Mouse (Mus musculus) right cerebral cortex, postnatal 4 days (tissue): Measurements from ENCODE around the gene Hydin.
"Not testable (repeated sequence)": the region's sequence is repeated elsewhere in the genome, so short reads cannot be mapped to it uniquely, and the experiment has no call there.

ENCODE experiments used
- DNase-seq: peaks from one replicate; pipeline ENCODE4 v3.0.0-alpha.2; 2022

Hydin gene

GRCm38 (mm10) chr8:110340090-110340703, 73.4 kb downstream of the Hydin start:
- no peak for DNase-seq

GRCm38 (mm10) chr8:110345697-110346394, 79.1 kb downstream of the Hydin start:
- DNase-seq, result no peak

- no peak for DNase-seq
These were observed 80.1 kb downstream of the Hydin start for GRCm38 (mm10) chr8:110346915-110347314.

- DNase-seq, result no peak
These were observed 83.9 kb downstream of the Hydin start for GRCm38 (mm10) chr8:110350725-110351124.

GRCm38 (mm10) chr8:110351909-110352308, 85.1 kb downstream of the Hydin start:
- no peak for DNase-seq

GRCm38 (mm10) chr8:110362975-110363374, 96.2 kb downstream of the Hydin start:
- DNase-seq, result no peak

- no peak for DNase-seq
These were observed 106.1 kb downstream of the Hydin start for GRCm38 (mm10) chr8:110372836-110373235.

GRCm38 (mm10) chr8:110373695-110374094, 106.9 kb downstream of the Hydin start:
- no peak for DNase-seq

GRCm38 (mm10) chr8:110382751-110383150, 116.0 kb downstream of the Hydin start:
- DNase-seq, result peak; percentile 36

GRCm38 (mm10) chr8:110384632-110385031, 117.9 kb downstream of the Hydin start:
- not testable (repeated sequence) for DNase-seq

GRCm38 (mm10) chr8:110395656-110396055, 128.9 kb downstream of the Hydin start:
- DNase-seq, result no peak

- DNase-seq, result no peak
These were observed 133.8 kb downstream of the Hydin start for GRCm38 (mm10) chr8:110400536-110400935.

- DNase-seq, result no peak
These were observed 135.5 kb downstream of the Hydin start for GRCm38 (mm10) chr8:110402311-110402710.

GRCm38 (mm10) chr8:110404516-110404915, 137.7 kb downstream of the Hydin start:
- no peak for DNase-seq

GRCm38 (mm10) chr8:110415121-110415520, 148.3 kb downstream of the Hydin start:
- no peak for DNase-seq

GRCm38 (mm10) chr8:110416931-110417330, 150.2 kb downstream of the Hydin start:
- no peak for DNase-seq

- DNase-seq, result no peak
These were observed 151.0 kb downstream of the Hydin start for GRCm38 (mm10) chr8:110417801-110418200.

GRCm38 (mm10) chr8:110419711-110420110, 152.9 kb downstream of the Hydin start:
- DNase-seq, result no peak

- no peak for DNase-seq
These were observed 153.4 kb downstream of the Hydin start for GRCm38 (mm10) chr8:110420221-110420620.

- DNase-seq, result no peak
These were observed 157.4 kb downstream of the Hydin start for GRCm38 (mm10) chr8:110424146-110424545.

- no peak for DNase-seq
These were observed 164.6 kb downstream of the Hydin start for GRCm38 (mm10) chr8:110431340-110431739.

GRCm38 (mm10) chr8:110440528-110440927, 173.8 kb downstream of the Hydin start:
- DNase-seq, result no peak

- DNase-seq, result no peak
These were observed 177.5 kb downstream of the Hydin start for GRCm38 (mm10) chr8:110444276-110444675.

- no peak for DNase-seq
These were observed 183.7 kb downstream of the Hydin start for GRCm38 (mm10) chr8:110450463-110450862.

GRCm38 (mm10) chr8:110454466-110454865, 187.7 kb downstream of the Hydin start:
- no peak for DNase-seq
